Mouse (Mus musculus): ENCODE results near the gene Akr1c19. TPM values are rescaled to one million over a fixed set of nuclear protein-coding genes. Genes with fewer than 3 reads are reported as not detected.
"Not testable (repeated sequence)": the region's sequence is repeated elsewhere in the genome, so short reads cannot be mapped to it uniquely, and the experiment has no call there.

Gene Akr1c19
- polyA plus RNA-seq (2016; fragmentation: Nextera tagmentation; extraction: Ambion mirVana) = 0.31 and 0.54 TPM in 2 replicates

DNA sequence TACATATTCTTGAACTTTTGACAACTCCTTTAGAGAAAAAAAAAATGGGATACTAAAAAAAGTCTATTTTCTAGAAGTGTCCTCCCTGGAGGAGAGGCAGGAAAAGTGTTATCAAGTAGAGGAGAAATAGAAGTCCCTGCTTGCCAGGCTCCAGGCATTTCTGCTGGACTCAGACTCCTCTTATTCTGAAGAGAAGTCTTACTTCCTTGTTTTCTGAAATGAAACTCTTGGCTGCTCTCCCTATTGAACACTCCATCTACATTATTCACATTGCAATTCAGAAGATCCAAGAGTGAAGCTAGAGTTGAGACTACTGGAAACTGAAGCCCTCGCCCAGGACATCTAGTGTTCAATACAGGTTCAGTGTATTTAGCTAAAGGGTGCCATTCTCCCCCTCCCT lies at the start of gene Akr1c19:
TSS of gene Akr1c19 (plus strand) at position 260 of the 400 bp plus-strand sequence.
- Histone ChIP-seq H3K36me3 (no peaks in the 10 kb centered on the region), H3K27ac (replicated peaks) (no peak within 1 kb of the TSS), H3K4me3 (no peak within 1 kb of the TSS), H3K9me3 (replicated peaks) (no peaks in the 10 kb centered on the region), H3K27me3 (ENCODE audit: low read depth, poor library complexity, severe bottlenecking) (no peaks in the 10 kb centered on the region), H3K4me1 (no peaks in the 10 kb centered on the region)
- no peak for DNase-seq (ENCODE audit: low spot score)
- WGBS = 70% methylated on average over 1 of the region's 1 CpGs

DNA sequence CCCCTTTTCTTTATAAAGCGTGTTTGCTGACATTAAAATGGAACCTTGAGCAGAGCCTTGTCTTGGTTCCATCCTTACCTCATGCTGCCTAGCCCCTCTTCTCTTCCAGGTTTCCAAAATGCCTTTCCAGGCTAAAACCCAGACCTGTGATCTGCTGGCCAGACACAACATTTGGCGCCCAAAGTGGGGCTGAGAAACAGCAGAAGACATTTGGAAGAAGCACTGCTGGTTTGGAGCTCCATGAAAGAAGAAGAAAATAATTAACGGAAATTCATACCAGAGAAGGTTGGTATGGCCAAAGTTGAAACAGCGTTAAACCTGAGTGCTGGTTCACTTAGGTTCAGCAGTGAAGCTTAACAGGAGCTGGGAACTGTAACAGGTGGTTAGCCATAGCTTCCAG lies 47.2 kb upstream of the Akr1c19 start:
- not testable (repeated sequence) for H3K27ac ChIP-seq (replicated peaks); DNase-seq (ENCODE audit: low spot score); H3K27me3 ChIP-seq (ENCODE audit: low read depth, poor library complexity, severe bottlenecking); H3K4me3 ChIP-seq; H3K36me3 ChIP-seq; H3K4me1 ChIP-seq
- WGBS = 91% methylated on average over 4 of the region's 4 CpGs
- peaks cover 12% of the 10 kb centered on the region for H3K9me3 ChIP-seq (replicated peaks)

- no peak overlapping the region for H3K4me3 ChIP-seq
- DNase-seq (ENCODE audit: low spot score) = no peak
- 57% methylated on average over 9 of the region's 9 CpGs for WGBS
- H3K27me3 ChIP-seq (ENCODE audit: low read depth, poor library complexity, severe bottlenecking) = no peaks in the 10 kb centered on the region
- no peak overlapping the region for H3K27ac ChIP-seq (replicated peaks)
- H3K36me3 ChIP-seq = no peaks in the 10 kb centered on the region
- peaks cover 12% of the 10 kb centered on the region for H3K9me3 ChIP-seq (replicated peaks)
- no peaks in the 10 kb centered on the region for H3K4me1 ChIP-seq
Observed at GRCm38 (mm10) chr13:4183116-4183515, 45.4 kb upstream of the Akr1c19 start.

DNA sequence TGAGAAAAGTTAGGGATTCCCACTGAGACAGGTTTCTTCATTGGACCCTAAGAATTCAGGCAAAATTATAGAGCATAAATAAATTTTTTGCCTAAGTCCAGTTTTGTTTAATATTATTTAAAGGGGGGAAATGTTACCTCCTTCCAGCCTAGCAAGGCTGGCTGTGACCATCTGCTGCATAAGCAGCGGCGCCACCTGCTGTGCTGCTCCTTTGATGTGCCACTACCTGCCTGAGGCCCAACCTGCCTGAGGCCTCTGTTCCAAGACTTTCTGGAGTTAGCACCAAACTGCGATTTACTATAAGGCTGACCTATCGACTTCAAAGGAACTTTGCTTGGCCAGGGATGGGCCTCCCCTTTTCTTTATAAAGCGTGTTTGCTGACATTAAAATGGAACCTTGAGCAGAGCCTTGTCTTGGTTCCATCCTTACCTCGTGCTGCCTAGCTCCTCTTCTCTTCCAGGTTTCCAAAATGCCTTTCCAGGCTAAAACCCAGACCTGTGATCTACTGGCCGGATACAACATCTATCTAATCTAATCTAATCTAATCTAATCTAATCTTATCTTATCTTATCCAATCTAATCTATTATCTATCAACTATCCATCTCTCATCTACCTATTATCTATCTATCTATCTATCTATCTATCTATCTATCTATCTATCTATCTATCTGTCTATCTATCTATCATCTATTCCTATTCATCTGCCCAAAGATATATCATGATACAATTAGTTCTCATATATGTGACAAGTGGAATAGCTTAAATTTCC lies 41.7 kb upstream of the Akr1c19 start:
- not testable (repeated sequence) for H3K27me3 ChIP-seq (ENCODE audit: low read depth, poor library complexity, severe bottlenecking); H3K4me1 ChIP-seq; H3K9me3 ChIP-seq (replicated peaks); H3K4me3 ChIP-seq; H3K27ac ChIP-seq (replicated peaks); DNase-seq (ENCODE audit: low spot score); H3K36me3 ChIP-seq
- WGBS = 83% methylated on average over 7 of the region's 7 CpGs

DNA sequence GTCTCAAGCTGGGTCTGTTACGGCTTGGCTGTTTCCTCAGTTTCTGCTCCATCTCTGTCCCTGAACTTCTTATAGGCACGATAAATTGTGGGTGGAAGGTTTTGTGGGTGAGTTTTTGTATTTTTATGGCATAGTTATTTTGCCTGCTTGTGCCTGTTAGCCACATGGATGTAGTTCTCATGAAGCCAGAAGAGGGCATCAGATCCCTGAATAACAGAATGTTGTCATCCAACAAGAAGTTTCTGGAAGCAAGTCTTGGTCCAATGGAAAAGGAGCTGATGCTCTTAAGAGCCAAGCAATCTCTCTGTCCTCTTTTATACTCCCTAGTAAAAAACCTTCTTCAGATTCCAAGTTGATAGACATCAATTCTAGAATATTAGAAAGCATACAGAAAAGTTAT lies 40.3 kb upstream of the Akr1c19 start:
- no peaks in the 10 kb centered on the region for H3K27me3 ChIP-seq (ENCODE audit: low read depth, poor library complexity, severe bottlenecking)
- no peaks in the 10 kb centered on the region for H3K4me1 ChIP-seq
- H3K9me3 ChIP-seq (replicated peaks) = no peaks in the 10 kb centered on the region
- H3K27ac ChIP-seq (replicated peaks) = no peak overlapping the region
- H3K4me3 ChIP-seq = no peak overlapping the region
- WGBS = 85% methylated on average over 2 of the region's 2 CpGs
- no peak for DNase-seq (ENCODE audit: low spot score)
- no peaks in the 10 kb centered on the region for H3K36me3 ChIP-seq

DNA sequence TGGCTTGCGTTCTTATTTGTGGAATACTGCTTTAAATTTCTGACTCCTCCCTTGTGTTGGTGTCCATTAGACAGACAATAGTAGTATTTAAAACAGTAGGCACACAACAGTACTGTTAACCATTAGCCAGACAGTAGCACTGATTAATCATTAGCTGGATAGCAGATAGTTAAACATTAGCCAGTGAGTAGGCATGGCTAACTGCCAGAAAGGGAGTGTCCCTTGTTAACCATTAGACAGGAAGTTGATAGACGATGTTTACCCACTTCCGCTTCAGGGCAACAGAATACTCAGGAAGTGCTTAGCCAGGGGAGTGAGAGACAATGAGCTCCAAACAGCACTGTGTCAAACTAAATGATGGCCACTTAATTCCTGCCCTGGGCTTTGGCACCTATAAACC lies 37.6 kb upstream of the Akr1c19 start, which contains the start of gene Akr1c13:
TSS of gene Akr1c13 (plus strand) at position 247 of the 400 bp plus-strand sequence.
- Histone ChIP-seq H3K4me1 (no peaks in the 10 kb centered on the region), H3K36me3 (no peaks in the 10 kb centered on the region), H3K27me3 (ENCODE audit: low read depth, poor library complexity, severe bottlenecking) (no peaks in the 10 kb centered on the region), H3K27ac (replicated peaks) (no peak within 1 kb of the TSS), H3K4me3 (no peak within 1 kb of the TSS), H3K9me3 (replicated peaks) (no peaks in the 10 kb centered on the region)
- WGBS = 91% methylated on average over 3 of the region's 3 CpGs
- DNase-seq (ENCODE audit: low spot score) = no peak

DNA sequence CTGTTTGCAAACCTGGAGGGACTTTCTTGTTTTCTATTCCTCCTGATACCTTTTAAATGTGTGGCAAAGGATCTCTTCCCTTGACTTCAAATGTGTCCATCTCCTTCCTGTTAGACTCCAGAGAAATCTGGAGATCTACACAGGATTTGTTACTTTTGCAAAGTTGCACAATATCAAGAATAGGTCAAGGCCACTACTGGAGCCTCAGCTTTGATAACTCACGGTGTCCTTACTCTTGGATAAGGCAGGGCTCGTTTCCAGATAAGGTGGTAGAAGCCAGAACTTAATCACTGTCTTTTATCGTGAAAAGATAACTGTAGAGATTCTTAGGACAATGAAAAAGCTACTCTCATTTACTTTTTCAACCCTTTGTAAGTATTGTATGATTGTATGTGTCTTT lies 36.0 kb upstream of the Akr1c19 start:
- Histone ChIP-seq H3K4me3 (no peak overlapping the region), H3K36me3 (no peaks in the 10 kb centered on the region), H3K27ac (replicated peaks) (no peak overlapping the region), H3K4me1 (no peaks in the 10 kb centered on the region), H3K27me3 (ENCODE audit: low read depth, poor library complexity, severe bottlenecking) (no peaks in the 10 kb centered on the region), H3K9me3 (replicated peaks) (no peaks in the 10 kb centered on the region)
- DNase-seq (ENCODE audit: low spot score) = no peak
- 93% methylated on average over 3 of the region's 3 CpGs for whole genome bisulfite sequencing

GRCm38 (mm10) chr13:4206147-4206903 lies 22.2 kb upstream of the Akr1c19 start:
- H3K4me1 ChIP-seq = no peaks in the 10 kb centered on the region
- 71% methylated on average over 1 of the region's 1 CpGs for WGBS

GRCm38 (mm10) chr13:4211560-4212299 lies 16.8 kb upstream of the Akr1c19 start:
- Histone ChIP-seq H3K9me3 (replicated peaks) (no peaks in the 10 kb centered on the region; the same call in 1 of the 2 replicates), H3K4me3 (no peak overlapping the region), H3K36me3 (no peaks in the 10 kb centered on the region), H3K27ac (replicated peaks) (0 out of 2 replicates have a peak overlapping the region, but pooled peaks have one; percentile 28), H3K27me3 (ENCODE audit: low read depth, poor library complexity, severe bottlenecking) (no peaks in the 10 kb centered on the region), H3K4me1 (no peaks in the 10 kb centered on the region)
- 65% methylated on average over 17 of the region's 20 CpGs for WGBS
- no peak for DNase-seq (ENCODE audit: low spot score)

More at GRCm38 (mm10) chr13:4206147-4206903, 22.2 kb upstream of the Akr1c19 start:
- H3K4me3 ChIP-seq = no peak overlapping the region
- no peak for DNase-seq (ENCODE audit: low spot score)
- H3K36me3 ChIP-seq = no peaks in the 10 kb centered on the region
- H3K9me3 ChIP-seq (replicated peaks) = no peaks in the 10 kb centered on the region
- no peak overlapping the region for H3K27ac ChIP-seq (replicated peaks)
- no peaks in the 10 kb centered on the region for H3K27me3 ChIP-seq (ENCODE audit: low read depth, poor library complexity, severe bottlenecking)

GRCm38 (mm10) chr13:4212309-4212708 lies 16.2 kb upstream of the Akr1c19 start:
- no peak for DNase-seq (ENCODE audit: low spot score)
- Histone ChIP-seq H3K27me3 (ENCODE audit: low read depth, poor library complexity, severe bottlenecking) (no peaks in the 10 kb centered on the region), H3K9me3 (replicated peaks) (no peaks in the 10 kb centered on the region; the same call in 1 of the 2 replicates), H3K4me1 (no peaks in the 10 kb centered on the region), H3K4me3 (no peak overlapping the region), H3K36me3 (no peaks in the 10 kb centered on the region), H3K27ac (replicated peaks) (0 out of 2 replicates have a peak overlapping the region, but pooled peaks have one; percentile 28)
- WGBS = 53% methylated on average over 3 of the region's 3 CpGs

GRCm38 (mm10) chr13:4215496-4215895 lies 13.0 kb upstream of the Akr1c19 start:
- not testable (repeated sequence) for DNase-seq (ENCODE audit: low spot score); H3K27me3 ChIP-seq (ENCODE audit: low read depth, poor library complexity, severe bottlenecking); H3K27ac ChIP-seq (replicated peaks); H3K36me3 ChIP-seq; H3K4me1 ChIP-seq; H3K4me3 ChIP-seq; H3K9me3 ChIP-seq (replicated peaks)
- 90% methylated on average over 1 of the region's 1 CpGs for WGBS

DNA sequence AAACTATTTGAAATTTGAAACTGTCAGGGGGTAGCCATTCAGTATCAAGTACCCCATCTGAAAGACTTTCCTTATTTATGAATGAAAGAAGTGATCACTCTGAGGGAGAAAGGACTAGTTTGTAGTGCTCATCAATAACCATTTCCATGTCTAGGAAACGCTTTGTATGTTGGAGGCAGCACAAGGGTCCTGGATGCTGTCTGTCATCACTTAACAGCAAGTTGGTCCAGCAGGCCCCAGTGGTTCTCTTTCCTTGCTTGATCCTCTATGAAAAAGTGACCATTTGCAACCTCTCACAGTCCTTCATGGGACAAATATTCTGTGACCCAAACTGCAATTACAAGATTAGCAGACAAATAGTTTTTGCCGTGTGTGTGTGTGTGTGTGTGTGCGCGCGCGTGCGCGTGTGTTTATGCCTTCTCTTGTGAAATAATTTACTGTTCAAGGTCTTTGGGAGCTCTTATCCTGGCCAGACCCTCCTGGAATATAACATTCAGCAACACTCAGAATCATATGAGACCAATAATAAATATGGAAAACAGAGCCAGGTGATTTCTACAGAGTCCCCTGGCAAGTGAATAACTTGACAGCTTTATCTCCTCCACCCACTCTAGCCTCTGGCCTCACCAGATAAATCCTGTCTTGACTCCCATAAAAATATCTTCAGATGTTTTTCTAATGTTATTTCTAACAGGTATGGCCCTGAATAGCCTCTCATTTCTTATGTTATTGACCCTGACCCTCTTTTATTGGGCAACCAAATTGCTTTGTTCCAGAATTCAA lies 2.5 kb downstream of the Akr1c19 start:
- DNase-seq (ENCODE audit: low spot score) = no peak
- Histone ChIP-seq H3K4me1 (no peaks in the 10 kb centered on the region), H3K27ac (replicated peaks) (no peak overlapping the region), H3K27me3 (ENCODE audit: low read depth, poor library complexity, severe bottlenecking) (no peaks in the 10 kb centered on the region), H3K36me3 (no peaks in the 10 kb centered on the region), H3K9me3 (replicated peaks) (no peaks in the 10 kb centered on the region), H3K4me3 (no peak overlapping the region)
- WGBS = 91% methylated on average over 8 of the region's 8 CpGs
